Mouse (Mus musculus): ENCODE data around the gene Rbfox3. TPM values are rescaled to one million over a fixed set of nuclear protein-coding genes. Genes with fewer than 3 reads are reported as not detected.

The Rbfox3 gene
- total and polyA plus RNA-seq, 3 experiments = 0.16 TPM; not detected in 2

GRCm38 (mm10) chr11:118490566-118491218, 420.7 kb downstream of the Rbfox3 start:
- Histone ChIP-seq H3K9me3 (replicated peaks) (peaks cover 45% of the 10 kb centered on the region), H3K27me3 (ENCODE audit: insufficient read depth, low read length) (peaks cover 3% of the 10 kb centered on the region; the same call in 1 of the 2 replicates), H3K4me1 (ENCODE audit: insufficient read depth, low read depth, low read length) (no peaks in the 10 kb centered on the region), H3K36me3 (replicated peaks) (peaks cover 29% of the 10 kb centered on the region), H3K4me3 (ENCODE audit: low read depth, low read length) (no peak overlapping the region)
- TF ChIP-seq TAL1 (conservative IDR thresholded peaks at IDR 0.05; ENCODE audit: low read depth, low read length) (no peak), POLR2AphosphoS5 (IDR thresholded peaks at IDR 0.05; ENCODE audit: insufficient replicate concordance, low read depth, low read length) (no peak), GATA1 (IDR thresholded peaks at IDR 0.05; ENCODE audit: borderline replicate concordance, low read length) (no peak), CTCF (IDR thresholded peaks at IDR 0.05; ENCODE audit: low read depth, low read length) (no peak), GATA2 (IDR thresholded peaks at IDR 0.05; ENCODE audit: borderline replicate concordance, low read depth, low read length) (no peak)
- ATAC-seq (ENCODE audit: extremely low read depth, insufficient number of reproducible peaks, low FRiP score, poor library complexity, severe bottlenecking) = no peak
- DNase-seq (ENCODE audit: low spot score) = no peak

- peaks cover 28% of the 10 kb centered on the region for H3K9me3 ChIP-seq (replicated peaks)
- TF ChIP-seq GATA2 (IDR thresholded peaks at IDR 0.05; ENCODE audit: borderline replicate concordance, low read depth, low read length) (no peak), CTCF (IDR thresholded peaks at IDR 0.05; ENCODE audit: low read depth, low read length) (no peak), POLR2AphosphoS5 (IDR thresholded peaks at IDR 0.05; ENCODE audit: insufficient replicate concordance, low read depth, low read length) (no peak), GATA1 (IDR thresholded peaks at IDR 0.05; ENCODE audit: borderline replicate concordance, low read length) (no peak)
- no peak overlapping the region for H3K4me3 ChIP-seq (ENCODE audit: low read depth, low read length)
- peaks cover 47% of the 10 kb centered on the region for H3K36me3 ChIP-seq (replicated peaks)
- H3K27me3 ChIP-seq (ENCODE audit: insufficient read depth, low read length) = peaks cover 3% of the 10 kb centered on the region; the same call in 1 of the 2 replicates
- no peak for DNase-seq (ENCODE audit: low spot score)
- ATAC-seq (ENCODE audit: extremely low read depth, insufficient number of reproducible peaks, low FRiP score, poor library complexity, severe bottlenecking) = no peak
- H3K4me1 ChIP-seq (ENCODE audit: insufficient read depth, low read depth, low read length) = no peaks in the 10 kb centered on the region
Measured at GRCm38 (mm10) chr11:118488907-118489270, 422.5 kb downstream of the Rbfox3 start.

GRCm38 (mm10) chr11:118488191-118488906, 423.0 kb downstream of the Rbfox3 start:
- Histone ChIP-seq H3K27me3 (ENCODE audit: insufficient read depth, low read length) (peaks cover 3% of the 10 kb centered on the region; the same call in 1 of the 2 replicates), H3K9me3 (replicated peaks) (peaks cover 23% of the 10 kb centered on the region), H3K4me3 (ENCODE audit: low read depth, low read length) (no peak overlapping the region), H3K36me3 (replicated peaks) (peaks cover 53% of the 10 kb centered on the region), H3K4me1 (ENCODE audit: insufficient read depth, low read depth, low read length) (no peaks in the 10 kb centered on the region)
- DNase-seq (ENCODE audit: low spot score) = no peak
- TF ChIP-seq TAL1 (conservative IDR thresholded peaks at IDR 0.05; ENCODE audit: low read depth, low read length) (no peak), GATA1 (IDR thresholded peaks at IDR 0.05; ENCODE audit: borderline replicate concordance, low read length) (no peak), POLR2AphosphoS5 (IDR thresholded peaks at IDR 0.05; ENCODE audit: insufficient replicate concordance, low read depth, low read length) (no peak), CTCF (IDR thresholded peaks at IDR 0.05; ENCODE audit: low read depth, low read length) (no peak), GATA2 (IDR thresholded peaks at IDR 0.05; ENCODE audit: borderline replicate concordance, low read depth, low read length) (no peak)
- no peak for ATAC-seq (ENCODE audit: extremely low read depth, insufficient number of reproducible peaks, low FRiP score, poor library complexity, severe bottlenecking)

GRCm38 (mm10) chr11:118486881-118487772, 424.3 kb downstream of the Rbfox3 start:
- DNase-seq (ENCODE audit: low spot score) = no peak
- no peaks in the 10 kb centered on the region for H3K4me1 ChIP-seq (ENCODE audit: insufficient read depth, low read depth, low read length)
- H3K4me3 ChIP-seq (ENCODE audit: low read depth, low read length) = no peak overlapping the region
- no peak for TF ChIP-seq GATA2 (IDR thresholded peaks at IDR 0.05; ENCODE audit: borderline replicate concordance, low read depth, low read length)
- no peak for TF ChIP-seq GATA1 (IDR thresholded peaks at IDR 0.05; ENCODE audit: borderline replicate concordance, low read length)
- TF ChIP-seq CTCF (IDR thresholded peaks at IDR 0.05; ENCODE audit: low read depth, low read length) = no peak
- H3K27me3 ChIP-seq (ENCODE audit: insufficient read depth, low read length) = peaks cover 3% of the 10 kb centered on the region; the same call in 1 of the 2 replicates
- peaks cover 20% of the 10 kb centered on the region for H3K9me3 ChIP-seq (replicated peaks)
- peaks cover 65% of the 10 kb centered on the region for H3K36me3 ChIP-seq (replicated peaks)
- no peak for ATAC-seq (ENCODE audit: extremely low read depth, insufficient number of reproducible peaks, low FRiP score, poor library complexity, severe bottlenecking)

GRCm38 (mm10) chr11:118486281-118486680, 425.1 kb downstream of the Rbfox3 start:
- TF ChIP-seq GATA2 (IDR thresholded peaks at IDR 0.05; ENCODE audit: borderline replicate concordance, low read depth, low read length) (no peak), TAL1 (conservative IDR thresholded peaks at IDR 0.05; ENCODE audit: low read depth, low read length) (no peak), CTCF (IDR thresholded peaks at IDR 0.05; ENCODE audit: low read depth, low read length) (no peak), GATA1 (IDR thresholded peaks at IDR 0.05; ENCODE audit: borderline replicate concordance, low read length) (no peak), POLR2AphosphoS5 (IDR thresholded peaks at IDR 0.05; ENCODE audit: insufficient replicate concordance, low read depth, low read length) (no peak)
- H3K27me3 ChIP-seq (ENCODE audit: insufficient read depth, low read length) = no peaks in the 10 kb centered on the region
- H3K4me3 ChIP-seq (ENCODE audit: low read depth, low read length) = no peak overlapping the region
- peaks cover 11% of the 10 kb centered on the region for H3K9me3 ChIP-seq (replicated peaks)
- no peaks in the 10 kb centered on the region for H3K4me1 ChIP-seq (ENCODE audit: insufficient read depth, low read depth, low read length)
- DNase-seq (ENCODE audit: low spot score) (no peak), ATAC-seq (ENCODE audit: extremely low read depth, insufficient number of reproducible peaks, low FRiP score, poor library complexity, severe bottlenecking) (no peak)
- H3K36me3 ChIP-seq (replicated peaks) = peaks cover 73% of the 10 kb centered on the region

- no peaks in the 10 kb centered on the region for H3K27me3 ChIP-seq (ENCODE audit: insufficient read depth, low read length)
- no peak for ATAC-seq (ENCODE audit: extremely low read depth, insufficient number of reproducible peaks, low FRiP score, poor library complexity, severe bottlenecking)
- H3K36me3 ChIP-seq (replicated peaks) = peaks cover 78% of the 10 kb centered on the region
- TF ChIP-seq GATA2 (IDR thresholded peaks at IDR 0.05; ENCODE audit: borderline replicate concordance, low read depth, low read length) (no peak), CTCF (IDR thresholded peaks at IDR 0.05; ENCODE audit: low read depth, low read length) (no peak), TAL1 (conservative IDR thresholded peaks at IDR 0.05; ENCODE audit: low read depth, low read length) (no peak), POLR2AphosphoS5 (IDR thresholded peaks at IDR 0.05; ENCODE audit: insufficient replicate concordance, low read depth, low read length) (no peak), GATA1 (IDR thresholded peaks at IDR 0.05; ENCODE audit: borderline replicate concordance, low read length) (no peak)
- H3K4me3 ChIP-seq (ENCODE audit: low read depth, low read length) = no peak overlapping the region
- H3K9me3 ChIP-seq (replicated peaks) = peaks cover 8% of the 10 kb centered on the region
- no peaks in the 10 kb centered on the region for H3K4me1 ChIP-seq (ENCODE audit: insufficient read depth, low read depth, low read length)
- DNase-seq (ENCODE audit: low spot score) = no peak
Measured at GRCm38 (mm10) chr11:118485780-118486179, 425.6 kb downstream of the Rbfox3 start.

Data from G1E (cell line).